Mouse (Mus musculus): ENCODE measurements around the gene Noto. TPM values are rescaled to one million over a fixed set of nuclear protein-coding genes. Genes with fewer than 3 reads are reported as not detected.
"Not testable (repeated sequence)": the region's sequence is repeated elsewhere in the genome, so short reads cannot be mapped to it uniquely, and the experiment has no call there.

Noto gene
- total RNA-seq, 1 experiment from 2014 or later, result not detected

DNA sequence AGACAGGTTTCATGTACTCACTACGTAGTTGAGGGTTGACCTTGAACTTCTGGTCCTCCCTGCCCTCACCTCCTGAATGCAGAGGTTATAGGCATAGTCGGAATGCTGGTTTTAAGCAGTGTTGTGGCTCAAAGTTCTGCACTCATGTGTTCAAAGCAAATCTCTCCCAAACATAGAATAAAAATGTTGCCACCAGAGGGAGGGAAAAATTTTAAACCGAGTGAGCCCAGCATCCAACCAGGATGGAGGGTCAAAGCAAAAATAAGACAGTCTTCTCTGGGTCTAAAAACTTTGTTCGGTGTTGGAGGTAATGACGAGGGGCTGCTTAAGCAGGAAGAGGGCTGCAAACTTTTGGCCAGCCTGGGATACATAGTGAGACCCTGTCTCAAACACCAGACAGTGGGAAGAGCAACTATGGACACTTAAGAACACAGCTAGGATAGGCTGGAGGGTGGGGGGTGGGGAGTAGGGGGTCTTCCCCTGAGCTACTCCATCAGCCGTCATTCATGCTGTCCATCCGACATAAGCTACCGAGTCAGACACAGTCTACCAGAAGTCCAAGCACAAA, 7.7 kb downstream of the Noto start:
- no peak for DNase-seq

DNA sequence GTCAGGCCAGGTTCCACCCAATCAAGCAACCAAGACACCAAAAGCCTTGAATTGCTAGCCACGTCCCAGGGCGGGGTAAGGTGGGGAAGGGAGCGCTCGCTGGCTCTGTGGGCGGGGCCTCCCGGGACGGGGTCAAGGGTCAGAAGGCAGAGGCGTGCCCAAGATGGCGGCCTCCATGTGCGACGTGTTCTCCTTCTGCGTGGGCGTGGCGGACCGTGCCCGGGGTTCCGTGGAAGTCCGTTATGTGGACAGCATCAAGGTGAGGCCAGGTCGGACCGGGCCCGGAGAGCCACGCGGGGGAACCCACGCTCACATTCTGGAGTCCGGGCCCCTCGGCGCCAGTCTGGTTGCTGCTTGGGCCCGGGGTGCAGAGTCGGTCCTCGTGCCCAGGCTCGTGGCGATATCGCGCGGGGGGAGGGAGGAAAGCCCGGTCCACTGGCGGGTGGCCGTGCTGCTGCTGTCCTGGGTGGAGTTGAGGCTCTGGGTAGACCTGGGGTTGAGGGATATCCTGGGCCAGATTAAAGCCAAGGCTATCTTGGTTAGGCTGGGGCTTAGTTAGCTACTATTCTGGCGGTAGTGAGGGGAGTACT, 8.3 kb downstream of the Noto start, which contains the start of gene Smyd5:
TSS of gene Smyd5 (plus strand) at position 148 of the 590 bp plus-strand sequence.
- peak; percentile 95 for DNase-seq

DNA sequence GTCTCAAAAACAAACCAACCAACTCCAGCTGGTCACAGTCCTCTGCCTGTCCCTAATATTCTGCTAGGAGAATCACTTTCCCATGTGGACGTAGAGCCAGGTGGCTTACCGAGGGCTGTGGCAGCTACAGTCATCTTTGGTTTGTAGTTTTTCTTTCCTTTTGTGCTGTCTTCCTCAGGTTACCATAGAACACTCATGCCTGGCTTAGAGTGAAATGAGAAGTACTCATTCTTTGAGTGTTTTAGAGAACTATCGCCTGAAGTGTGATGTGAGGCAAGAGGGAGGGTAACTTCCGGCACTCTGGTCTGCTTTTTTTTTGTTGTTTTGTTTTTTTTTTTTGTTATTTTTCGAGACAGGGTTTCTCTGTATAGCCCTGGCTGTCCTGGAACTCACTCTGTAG, 10.2 kb downstream of the Noto start:
- DNase-seq, result no peak

DNA sequence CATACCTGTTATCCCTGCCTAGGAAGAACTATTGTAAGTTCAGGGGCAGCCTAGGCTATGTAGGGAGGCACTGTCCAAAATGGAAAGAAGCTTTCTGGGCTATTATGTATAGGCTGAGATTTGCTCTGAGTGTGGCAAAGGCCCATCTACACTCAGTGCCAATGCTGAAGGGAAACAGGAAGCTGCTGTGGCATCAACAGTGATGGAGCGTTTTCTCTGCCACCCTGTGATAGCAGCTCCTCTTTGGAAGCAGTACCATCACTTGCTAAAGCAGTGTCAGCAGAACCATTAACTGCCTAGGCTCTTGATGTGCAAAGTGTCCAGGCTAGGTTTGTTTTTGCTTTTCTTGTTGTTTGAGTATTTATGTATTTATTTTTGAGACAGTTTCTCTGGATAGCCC, 12.5 kb downstream of the Noto start:
- DNase-seq, result no peak

DNA sequence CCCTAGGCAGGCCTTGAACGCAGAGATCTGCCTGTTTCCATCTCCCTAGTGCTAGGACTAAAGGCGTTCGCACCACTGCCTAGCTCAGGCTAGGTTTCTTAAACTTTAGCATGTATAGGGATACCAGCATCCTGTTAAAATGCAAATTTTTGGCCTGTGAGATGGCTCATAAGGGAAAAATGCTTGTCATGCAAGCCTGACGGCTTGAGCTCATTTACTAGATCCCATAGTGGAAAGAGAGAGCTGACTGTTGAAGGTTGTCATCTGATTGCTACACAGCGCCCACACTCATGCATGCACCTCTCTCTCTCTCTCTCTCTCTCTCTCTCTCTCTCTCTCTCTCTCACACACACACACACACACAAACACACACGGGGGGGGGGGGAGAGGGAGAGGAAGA, 12.9 kb downstream of the Noto start:
- no peak for DNase-seq

DNA sequence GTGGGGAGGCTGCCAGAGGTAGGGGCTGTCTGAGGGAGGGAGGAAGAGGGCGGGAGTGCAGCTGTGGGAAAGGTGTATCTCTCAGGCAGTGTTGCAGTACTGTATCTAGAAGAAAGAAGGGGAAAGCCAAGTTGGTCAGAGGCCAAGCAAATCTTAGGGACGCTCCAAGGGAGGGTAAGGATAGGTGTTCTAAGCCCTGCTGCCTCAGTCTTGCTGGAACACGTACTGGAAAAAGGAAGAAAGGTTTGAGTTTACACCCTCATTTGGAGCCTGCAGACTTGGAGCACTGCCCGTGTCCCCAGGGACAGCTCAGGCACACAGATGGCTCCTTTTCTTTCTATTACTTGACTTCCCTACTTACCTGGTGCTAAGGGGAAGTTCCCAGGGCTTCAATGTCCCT, 17.5 kb downstream of the Noto start:
- DNase-seq, result no peak

DNA sequence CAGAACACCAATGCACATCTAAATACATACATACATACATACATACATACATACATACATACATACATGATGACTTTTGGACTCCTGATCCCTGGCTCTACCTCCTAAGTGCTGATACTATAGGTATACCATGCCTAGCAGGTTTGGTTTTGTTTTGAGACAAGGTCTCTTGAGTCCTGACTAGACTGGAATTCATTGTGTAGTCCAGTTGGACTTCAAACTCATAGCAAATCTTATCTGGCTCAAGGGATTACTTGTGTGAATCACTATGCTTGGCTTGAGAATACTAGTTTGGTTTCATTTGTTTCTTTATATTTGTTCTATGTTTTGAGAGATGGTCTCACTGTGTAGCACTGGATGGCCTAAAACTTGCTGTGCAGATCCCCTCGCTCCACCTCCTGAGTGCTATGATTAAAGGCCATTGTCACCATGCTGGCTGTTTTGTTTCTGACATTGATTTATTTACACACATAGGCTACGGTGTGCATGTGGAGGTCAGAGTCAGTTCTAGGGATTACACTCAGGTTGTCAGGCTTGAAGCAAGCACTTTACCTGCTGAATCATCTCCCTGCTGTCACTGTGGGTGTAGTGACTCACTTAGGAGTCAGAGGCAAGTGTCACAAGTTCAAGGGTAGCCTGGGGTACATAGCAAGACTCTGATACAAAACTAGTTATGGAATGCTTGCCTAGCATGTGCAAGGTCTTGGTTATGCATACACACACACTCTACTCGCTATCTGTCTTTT, 20.0 kb downstream of the Noto start:
- DNase-seq, result peak; percentile 34

DNA sequence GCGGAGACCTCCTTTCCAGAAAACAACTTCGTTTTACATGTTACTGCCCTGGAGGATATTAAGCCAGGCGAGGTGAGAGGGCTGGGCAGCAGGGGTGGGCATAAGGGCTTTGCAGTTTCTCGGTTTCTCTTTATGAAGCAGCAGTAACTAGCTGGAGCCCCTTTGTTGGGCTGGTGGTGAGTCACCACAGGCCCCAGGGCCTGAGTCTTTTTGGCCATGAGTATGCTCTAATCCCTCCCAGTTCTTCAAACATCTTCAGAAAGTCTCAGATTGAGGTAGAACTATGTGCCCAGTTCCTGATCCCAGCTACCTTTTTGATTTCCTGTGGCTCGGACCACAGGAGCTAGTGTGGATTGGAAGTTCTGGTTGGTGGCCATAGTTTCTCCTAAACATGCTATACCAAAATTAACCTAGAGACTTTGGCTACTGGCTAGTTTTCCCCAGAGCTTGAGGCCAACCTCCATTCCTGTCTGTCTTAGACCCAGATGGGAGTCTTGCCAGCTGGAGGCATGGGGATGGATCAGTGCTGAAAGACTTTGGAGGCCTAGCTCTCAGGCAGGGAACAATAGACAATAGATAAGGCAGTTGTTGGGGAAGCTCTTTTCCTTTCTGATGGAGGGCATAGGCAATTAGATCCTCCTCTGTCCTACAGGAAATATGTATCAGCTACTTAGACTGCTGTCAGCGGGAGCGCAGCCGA, 20.7 kb downstream of the Noto start:
- DNase-seq, result no peak

DNA sequence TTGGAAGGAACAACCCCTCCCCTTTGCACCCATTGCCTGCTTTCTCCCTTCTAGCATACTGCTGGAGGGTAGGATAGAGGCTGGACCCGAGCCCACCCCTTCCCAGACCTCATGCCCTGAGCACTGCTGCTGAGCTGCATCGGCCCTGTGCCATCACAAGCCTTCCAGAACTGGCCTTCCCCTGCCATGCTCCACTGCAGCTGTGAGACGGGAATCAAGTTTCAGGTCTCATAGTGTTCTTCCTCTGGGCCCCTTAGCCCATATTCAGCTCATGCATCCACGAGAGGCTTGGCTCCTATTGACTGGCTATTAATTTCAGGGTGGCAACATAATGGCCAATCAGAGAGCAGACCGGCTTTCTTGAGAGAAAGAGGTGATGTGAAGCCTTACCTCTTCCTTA, 21.6 kb downstream of the Noto start:
- no peak for DNase-seq

DNA sequence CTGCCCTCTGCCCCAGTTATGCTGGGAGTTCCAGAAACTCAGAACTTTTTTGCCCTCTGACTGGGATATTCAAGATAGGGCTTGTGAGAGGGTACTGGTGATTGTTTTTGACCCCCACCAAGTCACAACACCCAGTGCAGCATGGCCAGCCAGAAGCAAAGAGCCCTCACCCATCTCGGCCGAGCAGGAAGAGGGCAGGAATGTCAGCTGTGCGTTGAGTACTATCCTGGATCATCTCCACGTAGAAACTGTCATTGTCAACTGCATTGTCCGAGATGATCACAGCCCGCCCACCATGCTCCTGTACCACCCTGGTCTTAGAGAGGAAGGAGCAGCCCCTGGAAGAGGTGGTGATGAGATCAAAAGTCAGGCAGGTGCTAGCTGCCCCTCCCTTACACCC, 23.7 kb downstream of the Noto start:
- no peak for DNase-seq

DNA sequence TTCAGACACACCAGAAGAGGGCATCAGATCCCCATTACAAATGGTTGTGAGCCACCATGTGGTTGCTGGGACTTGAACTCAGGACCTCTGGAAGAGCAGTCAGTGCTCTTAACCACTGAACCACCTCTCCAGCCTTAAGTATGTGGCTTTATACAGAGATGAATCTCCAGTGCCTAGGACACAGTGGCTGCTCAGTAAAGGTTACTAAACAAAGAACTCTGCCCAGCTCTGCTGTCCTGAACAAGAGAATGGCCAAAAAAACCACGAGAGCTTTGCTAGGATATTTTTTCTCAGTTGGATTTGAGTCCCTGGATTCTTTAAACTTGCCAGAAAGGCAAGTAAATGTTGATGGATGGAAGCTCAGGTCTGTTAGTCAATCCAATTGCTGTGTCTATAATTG, 26.5 kb downstream of the Noto start:
- not testable (repeated sequence) for DNase-seq

DNA sequence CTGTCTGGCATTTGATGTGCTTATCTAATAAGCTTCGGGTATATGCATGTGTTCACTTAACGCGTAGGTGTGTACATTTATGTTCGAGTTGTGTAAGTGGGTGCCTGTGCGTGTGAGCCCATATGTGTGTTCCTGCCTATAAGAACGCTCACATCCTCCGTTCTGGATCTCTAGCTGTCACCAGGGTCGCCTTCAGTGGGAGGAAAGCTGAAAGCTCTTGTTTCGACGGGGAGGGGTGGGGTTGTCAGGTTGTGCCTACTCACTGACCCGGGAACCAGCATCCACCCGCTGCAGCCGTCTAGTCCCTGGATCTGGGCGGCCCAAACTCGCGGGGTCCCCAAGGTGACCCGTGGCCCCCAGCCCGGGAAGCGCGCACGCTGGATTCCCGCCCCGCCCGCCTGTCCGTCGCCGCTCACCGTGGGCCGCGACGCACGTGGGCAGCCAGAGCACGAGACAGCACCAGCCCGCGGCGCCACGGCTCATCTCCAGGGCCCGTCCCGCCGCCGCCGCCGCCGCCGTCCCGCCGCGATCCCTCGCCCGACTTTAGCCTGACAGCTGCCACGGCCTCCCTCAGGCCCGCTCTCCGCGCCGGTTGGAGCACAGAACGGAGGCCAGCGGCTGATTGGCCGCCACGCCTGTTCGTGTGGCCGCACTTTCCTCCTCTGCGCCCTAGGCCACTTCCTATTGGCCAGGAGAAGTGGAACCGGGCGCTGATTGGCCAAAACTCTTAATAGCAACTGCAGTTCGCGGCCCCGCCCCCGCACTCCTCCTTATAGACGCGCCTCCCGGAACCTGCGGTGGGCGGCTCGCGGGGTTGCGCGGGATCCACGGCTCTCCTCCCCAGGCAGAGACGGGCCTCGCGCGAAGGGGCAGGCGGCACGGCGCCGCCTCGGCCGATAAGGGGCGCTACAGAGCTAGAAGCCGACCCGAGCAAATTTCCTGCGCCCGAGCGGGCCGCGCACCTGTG, 27.3 kb downstream of the Noto start, which contains the start of gene Cct7:
TSS of gene Cct7 (plus strand) at position 818 of the 967 bp plus-strand sequence.
- peak; percentile 99 for DNase-seq

DNA sequence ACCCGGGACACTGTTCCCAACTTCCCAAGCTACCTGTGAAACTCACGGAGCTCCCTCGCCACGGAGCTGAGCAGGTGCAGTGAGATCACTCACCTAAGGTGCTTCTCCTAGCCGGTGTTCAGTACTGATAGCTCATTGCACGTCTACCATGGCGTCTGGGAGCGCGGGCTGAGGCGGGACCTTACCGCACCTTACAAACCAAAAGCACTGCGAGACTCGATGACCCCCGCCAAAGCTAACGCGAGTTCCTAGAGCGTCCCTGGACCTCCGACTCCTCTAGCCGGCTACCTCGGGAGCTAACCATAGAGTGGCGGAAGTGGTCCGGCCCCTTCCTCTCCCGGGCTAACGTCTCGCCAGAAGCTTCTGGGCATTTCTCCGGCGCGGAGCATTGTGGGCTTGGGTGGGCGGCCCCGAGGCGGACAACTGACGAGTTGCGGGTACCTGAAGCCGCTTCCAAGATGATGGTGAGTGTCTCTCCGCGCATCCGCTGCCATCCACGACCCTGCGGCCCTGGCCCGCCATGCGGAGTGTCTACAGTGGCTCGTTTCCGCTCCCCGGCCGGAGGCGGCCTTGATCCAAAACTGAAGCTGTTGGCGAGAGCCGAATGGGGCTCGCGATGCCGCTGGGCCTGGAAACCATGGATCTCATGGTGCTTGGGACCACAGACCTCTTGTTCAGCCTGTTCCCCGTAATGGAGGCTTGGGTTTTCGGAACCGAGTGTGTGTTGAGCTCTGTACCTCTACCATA, 28.2 kb downstream of the Noto start, which contains the start of gene Pradc1:
TSS of gene Pradc1 (minus strand) at position 307 of the 747 bp plus-strand sequence.
- peak; percentile 97 for DNase-seq

DNA sequence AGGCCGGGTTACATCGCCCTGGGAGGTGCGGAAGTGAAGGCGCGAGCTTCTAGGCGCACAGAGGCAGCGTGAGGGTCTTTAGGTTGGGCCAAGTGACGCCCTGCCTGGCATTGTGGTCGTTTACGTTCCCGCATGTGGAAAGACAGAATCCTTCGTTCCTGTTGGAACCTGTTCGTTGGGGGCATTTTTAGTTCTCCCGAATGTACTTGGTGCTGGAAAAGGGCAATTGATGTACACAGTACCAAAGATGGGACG, 28.7 kb downstream of the Noto start:
- no peak for DNase-seq

DNA sequence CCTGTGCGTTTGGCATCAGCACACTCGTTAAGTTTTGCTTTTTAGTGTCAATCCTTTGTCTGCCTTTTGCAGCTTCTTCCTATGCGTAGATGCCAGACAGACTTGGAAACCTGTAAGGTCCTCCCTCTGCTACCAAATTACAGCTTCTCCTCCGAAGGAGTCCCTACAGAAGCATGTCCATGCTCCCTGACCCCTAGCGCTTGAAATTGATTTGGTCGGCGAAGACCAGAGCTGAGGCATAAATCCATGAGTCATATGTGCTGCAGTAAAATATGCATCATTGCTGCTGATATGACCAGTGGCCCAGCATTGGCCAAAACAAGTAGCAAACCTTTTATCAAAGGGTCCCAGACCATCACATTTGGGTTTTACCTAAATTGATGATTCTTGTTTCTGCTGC, 29.1 kb downstream of the Noto start:
- DNase-seq, result peak; percentile 39

DNA sequence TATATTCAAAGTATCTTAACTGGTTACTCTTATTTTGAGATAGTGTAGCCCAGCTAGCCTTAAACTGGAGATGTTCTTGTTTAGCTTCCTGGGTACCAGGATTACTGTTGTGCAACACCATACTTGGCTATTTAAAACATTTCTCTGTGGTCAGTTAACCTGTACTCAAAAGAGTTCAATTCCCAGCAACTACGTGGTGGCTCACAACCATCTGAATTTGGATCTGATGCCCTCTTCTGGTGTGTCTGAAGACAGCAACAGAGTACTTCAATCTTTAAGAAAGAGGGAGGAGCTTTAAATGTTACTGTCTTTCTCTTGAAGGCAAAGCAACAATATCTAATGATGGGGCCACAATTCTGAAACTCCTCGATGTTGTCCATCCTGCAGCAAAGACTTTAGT, 35.9 kb downstream of the Noto start:
- no peak for DNase-seq

DNA sequence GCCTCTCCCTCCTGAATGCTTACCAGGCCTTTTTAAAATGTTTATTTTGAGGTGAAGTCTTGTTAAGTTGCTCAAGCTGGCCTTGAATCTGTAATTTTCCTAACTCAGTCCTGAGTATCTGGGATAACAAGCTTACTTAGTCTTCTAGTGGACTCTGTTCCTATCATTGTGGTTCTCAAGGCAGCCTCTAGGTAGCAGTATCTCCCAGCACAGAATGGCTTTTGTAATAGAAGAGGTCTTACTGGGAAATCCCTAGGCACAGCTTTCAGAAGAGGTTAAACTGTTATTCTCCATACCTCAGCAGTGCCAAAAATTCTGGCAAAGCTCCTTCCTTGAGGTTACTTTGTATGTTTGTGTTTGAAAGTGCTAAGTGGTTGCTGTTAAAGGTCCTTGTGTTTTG, 41.7 kb downstream of the Noto start:
- no peak for DNase-seq

DNA sequence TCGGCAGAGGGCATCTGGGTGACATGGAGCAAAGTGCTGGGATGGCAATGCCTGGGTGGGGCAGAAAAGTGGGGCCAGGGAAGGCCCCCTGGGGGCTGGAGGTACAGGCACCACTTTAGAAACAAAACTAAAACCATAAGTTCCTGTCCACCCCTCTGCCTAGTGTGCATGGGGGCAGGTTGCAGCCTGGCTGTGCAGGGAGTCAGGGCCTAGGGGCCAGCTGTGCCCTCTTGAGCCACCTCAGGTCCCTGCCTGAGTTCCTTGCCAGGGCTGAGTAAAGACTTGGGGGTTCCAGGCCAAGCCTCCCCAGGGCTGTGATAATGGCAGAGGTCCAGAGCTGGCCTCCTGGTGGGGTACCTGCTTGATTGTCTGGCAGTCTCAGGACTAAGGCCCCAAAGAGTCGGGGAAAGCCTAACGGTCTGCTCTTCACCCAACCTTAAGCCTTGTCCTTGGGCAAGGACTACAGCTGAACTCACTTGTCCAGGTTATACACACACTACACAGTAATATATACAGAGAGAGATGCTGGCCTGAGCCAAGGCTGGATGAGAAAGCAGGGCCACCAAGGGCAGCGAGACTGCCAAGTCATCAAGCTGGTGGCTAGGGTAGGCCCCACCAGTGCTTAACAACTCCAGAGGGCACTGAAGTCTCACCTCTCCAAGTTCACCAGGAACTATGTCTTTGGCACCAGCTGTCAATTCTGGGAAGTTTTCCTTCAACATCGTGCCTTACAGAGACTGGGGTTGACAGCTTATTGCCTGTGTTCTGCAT, 46.2 kb downstream of the Noto start:
- DNase-seq, result peak; percentile 56

DNA sequence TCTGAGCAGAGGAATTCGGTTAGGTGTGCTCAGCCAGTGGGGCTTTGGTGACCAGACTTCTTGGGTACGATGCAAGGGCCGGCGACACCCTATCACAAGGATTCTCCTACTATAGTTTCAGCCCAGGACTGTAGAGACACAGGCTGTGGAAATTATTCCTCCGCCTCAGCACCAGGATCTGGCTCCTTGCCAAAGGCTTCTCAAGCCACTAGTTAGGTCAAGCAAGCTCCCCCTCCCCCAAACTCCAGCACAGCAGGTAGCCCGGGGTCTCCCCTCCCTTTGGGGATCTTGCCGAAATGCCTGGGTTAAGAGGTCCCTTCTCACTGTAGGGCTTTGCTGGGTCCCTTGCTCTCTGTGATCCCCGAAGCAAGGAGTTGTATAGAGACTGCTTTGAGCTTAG, 48.3 kb downstream of the Noto start:
- no peak for DNase-seq

DNA sequence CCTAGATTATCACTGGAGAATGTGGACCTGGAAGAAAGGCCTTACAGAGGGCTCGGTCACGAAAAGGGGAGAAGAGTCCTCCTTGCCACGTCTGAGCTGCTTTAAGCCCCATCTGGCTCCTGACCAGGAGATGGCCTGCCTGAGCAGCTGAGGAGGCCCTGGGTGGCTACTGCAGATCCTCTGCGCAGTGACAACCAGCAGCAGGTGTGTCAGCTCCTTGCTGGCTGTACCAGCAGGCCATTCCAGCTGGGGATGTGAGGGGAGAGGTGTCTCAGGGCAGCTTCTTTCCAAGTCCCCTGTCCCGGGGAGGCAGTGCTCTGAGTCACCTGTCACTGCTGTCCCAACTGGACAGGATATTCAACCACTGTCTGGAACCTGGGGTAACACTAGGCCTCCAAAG, 48.9 kb downstream of the Noto start:
- DNase-seq, result no peak

DNA sequence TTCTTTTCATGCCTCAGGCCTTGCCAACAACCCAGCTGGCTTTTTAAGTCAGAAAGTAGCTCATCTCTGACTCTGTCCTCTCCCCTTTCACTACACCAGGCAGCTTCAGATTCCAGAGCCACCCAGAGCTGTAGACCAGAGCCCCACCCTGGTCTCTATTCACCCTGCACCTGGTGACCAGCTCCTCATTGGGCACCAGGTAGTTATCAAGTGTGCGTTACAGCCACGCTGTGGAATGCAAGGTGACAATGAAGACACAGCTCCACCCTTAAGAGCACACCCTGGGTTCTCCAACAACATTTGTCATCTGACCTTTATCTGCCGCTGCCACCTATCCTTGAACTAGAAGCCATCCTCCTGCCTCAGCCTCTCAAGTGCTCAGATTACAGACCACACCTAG, 51.9 kb downstream of the Noto start:
- DNase-seq, result no peak
